Mouse (Mus musculus) testis, postnatal 10 days (tissue): ENCODE measurements around the gene Nisch.

Experiments used
- DNase-seq: peaks from one replicate; pipeline ENCODE4 v3.0.0; 2021; ENCODE audit warnings: low spot score

Gene Nisch

GRCm38 (mm10) chr14:31216846-31217245 is at the start of gene Nisch:
TSS of gene Nisch (minus strand) at chr14:31216946.
- DNase-seq: no peak

GRCm38 (mm10) chr14:31260932-31261331 is 44.2 kb upstream of the Nisch start:
- no peak for DNase-seq

GRCm38 (mm10) chr14:31260374-31260773 is 43.6 kb upstream of the Nisch start:
- DNase-seq: no peak

GRCm38 (mm10) chr14:31258476-31259050 is 41.8 kb upstream of the Nisch start:
- no peak for DNase-seq

- DNase-seq: no peak
These were observed 35.3 kb upstream of the Nisch start for GRCm38 (mm10) chr14:31252091-31252490.

- no peak for DNase-seq
These were observed 34.9 kb upstream of the Nisch start for GRCm38 (mm10) chr14:31251626-31252025.

- DNase-seq: peak; percentile 98
These were observed 34.4 kb upstream of the Nisch start, which contains the start of the genes Phf7 and Bap1 for GRCm38 (mm10) chr14:31251084-31251604. TSS of gene Phf7 (minus strand) at chr14:31251317. TSS of gene Bap1 (plus strand) at chr14:31251450.

GRCm38 (mm10) chr14:31250222-31251083 is 33.7 kb upstream of the Nisch start:
- no peak for DNase-seq

GRCm38 (mm10) chr14:31248396-31248795 is 31.6 kb upstream of the Nisch start:
- DNase-seq: no peak

GRCm38 (mm10) chr14:31245946-31246345 is 29.2 kb upstream of the Nisch start:
- DNase-seq: no peak

- no peak for DNase-seq
These were observed 28.0 kb upstream of the Nisch start for GRCm38 (mm10) chr14:31244777-31245176.

GRCm38 (mm10) chr14:31240528-31240927 is 23.8 kb upstream of the Nisch start:
- DNase-seq: no peak

- peak; percentile 41 for DNase-seq
These were observed 20.5 kb upstream of the Nisch start for GRCm38 (mm10) chr14:31237101-31237882.

- DNase-seq: peak; percentile 91
These were observed 17.3 kb upstream of the Nisch start for GRCm38 (mm10) chr14:31233996-31234591.

GRCm38 (mm10) chr14:31233070-31233995 is 16.6 kb upstream of the Nisch start:
- peak; percentile 50 for DNase-seq

GRCm38 (mm10) chr14:31232404-31233069 is 15.8 kb upstream of the Nisch start:
- peak; percentile 46 for DNase-seq

GRCm38 (mm10) chr14:31230442-31230841 is 13.7 kb upstream of the Nisch start:
- DNase-seq: peak; percentile 44

- DNase-seq: peak; percentile 38
These were observed 11.5 kb upstream of the Nisch start for GRCm38 (mm10) chr14:31228234-31228633.

GRCm38 (mm10) chr14:31226978-31227377 is 10.2 kb upstream of the Nisch start:
- DNase-seq: peak; percentile 86

GRCm38 (mm10) chr14:31217666-31218065 is 920 bp upstream of the Nisch start, which contains the start of gene Sema3g:
TSS of gene Sema3g (plus strand) at chr14:31217860.
- DNase-seq: peak; percentile 81
